Mouse (Mus musculus) G1E-ER4 (cell line): ENCODE data around the gene Cgnl1. TPM values are rescaled to one million over a fixed set of nuclear protein-coding genes. Genes with fewer than 3 reads are reported as not detected.

ENCODE experiments used
- GATA1 ChIP-seq: IDR thresholded peaks from one replicate; pipeline ENCODE4 v1.8.0; 2012; ENCODE audit warnings: low read length, inconsistent platforms
- polyA plus RNA-seq: library from polyadenylated mRNA; stranded (reverse); fragments of >175 nt; gene quantifications from 2 replicates; pipeline ENCODE4 v1.2.3, GENCODE M21; 2012

Gene Cgnl1
- 0.12 and 0.32 TPM in 2 replicates for polyA plus RNA-seq

GRCm38 (mm10) chr9:71770991-71771767 is at the start of gene Cgnl1:
Cgnl1 (minus strand) TSS chr9:71771602.
- TF ChIP-seq GATA1: no peak

GRCm38 (mm10) chr9:71818453-71818852 is 47.1 kb upstream of the Cgnl1 start:
- no peak for TF ChIP-seq GATA1

DNA sequence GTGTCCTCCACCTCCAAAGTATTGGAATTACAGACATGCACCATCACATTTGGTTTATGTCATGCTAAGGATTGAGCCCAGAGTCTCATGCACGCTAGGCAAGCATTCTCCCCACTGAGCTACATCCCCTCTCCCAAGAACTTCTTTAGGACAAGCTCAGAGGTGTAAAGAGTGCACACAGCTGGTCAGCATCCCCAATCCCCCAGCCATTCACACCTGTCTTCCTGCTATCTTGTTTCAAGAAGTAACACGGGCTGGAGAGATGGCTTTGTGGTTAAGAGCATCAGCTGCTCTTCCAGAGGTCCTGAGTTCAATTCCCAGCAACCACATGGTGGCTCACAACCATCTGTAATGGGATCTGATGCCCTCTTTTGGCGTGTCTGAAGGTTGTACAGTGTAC is 44.7 kb upstream of the Cgnl1 start:
- no peak for TF ChIP-seq GATA1

DNA sequence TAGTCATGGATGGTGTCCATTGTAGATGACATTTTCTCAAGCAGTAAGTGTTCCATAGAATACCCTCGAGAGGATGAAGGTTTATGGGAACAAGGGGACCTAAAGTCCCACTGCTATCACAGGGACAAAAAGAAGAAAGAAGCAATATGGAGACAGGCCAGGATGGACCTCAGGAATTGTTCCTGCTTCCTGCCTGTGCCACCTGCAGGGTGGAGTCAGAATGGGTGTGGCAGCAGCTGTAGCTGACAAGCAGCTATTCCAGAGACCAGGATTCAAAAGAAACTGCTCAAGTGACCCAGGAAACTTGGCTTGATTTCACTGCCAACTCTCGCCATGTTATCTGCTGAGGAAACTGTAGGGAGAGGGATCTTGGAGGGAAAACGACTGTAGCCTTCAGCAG is 42.2 kb upstream of the Cgnl1 start:
- TF ChIP-seq GATA1: no peak

DNA sequence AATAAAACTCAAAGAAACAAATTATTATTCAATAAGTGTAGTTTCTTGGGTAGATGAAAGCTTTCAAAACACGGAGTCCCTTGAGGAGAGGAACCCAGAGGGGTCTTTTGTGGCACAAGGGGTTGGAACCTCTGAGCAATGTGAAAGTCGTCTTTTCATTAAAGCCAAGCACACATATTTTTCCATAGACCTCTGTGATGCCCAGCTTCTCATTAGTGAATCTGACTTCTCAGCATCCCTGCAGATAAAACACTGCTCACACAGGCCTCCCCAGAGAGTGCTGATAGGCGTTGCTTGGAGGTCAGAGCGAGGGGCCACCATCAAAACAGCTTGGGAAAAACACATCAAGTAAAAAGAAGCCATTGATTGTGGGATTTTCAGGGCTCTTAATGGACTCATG is 41.5 kb upstream of the Cgnl1 start:
- no peak for TF ChIP-seq GATA1

GRCm38 (mm10) chr9:71812402-71812801 is 41.0 kb upstream of the Cgnl1 start:
- no peak for TF ChIP-seq GATA1

DNA sequence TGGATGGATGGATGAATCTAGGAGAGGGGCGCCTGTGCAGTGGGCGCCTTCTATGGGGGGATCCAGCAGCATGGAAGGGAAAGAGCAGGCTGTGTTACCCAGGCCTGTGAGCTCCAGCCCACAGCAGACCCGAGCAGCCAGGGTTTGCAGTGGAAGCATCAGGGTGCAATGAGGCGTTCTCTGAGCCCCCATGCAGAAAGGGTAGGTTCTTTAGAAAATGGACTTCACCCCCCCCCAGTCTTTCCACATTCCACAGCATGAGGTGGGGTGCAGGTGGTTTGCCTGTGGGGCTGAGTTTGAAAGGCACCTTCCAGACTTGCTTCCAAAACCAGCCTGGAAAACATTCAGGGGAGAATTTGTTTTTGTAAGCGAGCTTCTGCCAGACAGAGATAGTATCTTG is 40.0 kb upstream of the Cgnl1 start:
- no peak for TF ChIP-seq GATA1

GRCm38 (mm10) chr9:71810723-71811122 is 39.3 kb upstream of the Cgnl1 start:
- no peak for TF ChIP-seq GATA1

GRCm38 (mm10) chr9:71808640-71809254 is 37.3 kb upstream of the Cgnl1 start:
- TF ChIP-seq GATA1: no peak

DNA sequence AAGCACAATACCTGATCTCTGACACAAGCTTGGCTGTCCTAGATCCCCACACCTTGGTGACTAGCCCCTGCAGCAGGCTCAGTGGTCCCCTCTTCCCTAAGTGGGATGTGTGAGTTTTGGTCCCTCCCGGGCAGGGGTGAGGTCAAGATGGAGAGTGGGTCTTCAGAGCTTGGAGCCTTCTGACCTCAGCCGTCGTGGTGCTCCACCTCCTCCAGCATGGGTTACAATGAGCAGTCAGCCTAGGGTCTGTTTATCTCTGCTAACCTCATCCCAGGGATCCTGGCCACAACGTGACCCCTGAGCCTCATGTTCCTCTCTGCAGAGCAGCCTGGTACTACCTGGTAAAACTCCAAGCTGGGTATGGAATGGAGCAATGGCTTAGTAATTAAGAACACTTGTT is 36.4 kb upstream of the Cgnl1 start:
- TF ChIP-seq GATA1: no peak

- no peak for TF ChIP-seq GATA1
Observed at GRCm38 (mm10) chr9:71806422-71806805, 35.0 kb upstream of the Cgnl1 start.

DNA sequence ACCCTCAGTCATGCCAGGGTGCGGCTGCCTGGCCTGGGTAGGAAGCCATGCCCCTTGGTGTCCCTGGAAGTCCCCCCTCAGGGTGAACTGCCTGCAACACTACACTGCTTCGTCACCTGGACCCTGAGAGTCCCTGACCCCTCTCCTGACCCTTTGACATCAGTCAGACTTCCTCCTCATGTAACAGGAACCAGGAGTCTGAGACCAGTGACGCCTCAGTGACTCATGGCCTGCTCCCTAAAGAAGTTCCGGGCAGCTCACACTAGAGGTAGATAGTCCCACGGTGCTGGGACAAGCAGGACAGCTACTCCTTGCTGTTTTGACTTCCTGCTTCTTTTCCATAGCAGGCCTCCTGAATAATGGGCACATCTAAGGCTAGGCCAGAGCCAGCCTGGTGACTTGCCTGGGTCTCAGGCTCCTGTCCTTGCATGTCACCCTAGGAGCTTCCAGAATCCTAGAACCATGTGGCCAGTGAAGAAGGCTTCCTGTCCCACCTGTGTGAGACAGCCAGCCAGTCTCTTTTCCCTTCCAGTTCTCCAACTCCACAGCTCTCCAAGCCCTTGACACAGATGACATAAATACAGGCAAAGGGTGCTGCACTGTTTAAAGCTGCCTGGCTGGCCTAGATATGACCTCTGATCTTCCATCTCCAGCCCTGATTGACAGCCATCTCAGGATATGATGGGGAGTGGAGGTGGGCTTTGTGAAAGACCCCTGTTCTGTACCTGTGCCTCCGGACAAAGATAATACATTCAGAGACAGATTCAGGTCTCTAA is 34.4 kb upstream of the Cgnl1 start:
- TF ChIP-seq GATA1: no peak

DNA sequence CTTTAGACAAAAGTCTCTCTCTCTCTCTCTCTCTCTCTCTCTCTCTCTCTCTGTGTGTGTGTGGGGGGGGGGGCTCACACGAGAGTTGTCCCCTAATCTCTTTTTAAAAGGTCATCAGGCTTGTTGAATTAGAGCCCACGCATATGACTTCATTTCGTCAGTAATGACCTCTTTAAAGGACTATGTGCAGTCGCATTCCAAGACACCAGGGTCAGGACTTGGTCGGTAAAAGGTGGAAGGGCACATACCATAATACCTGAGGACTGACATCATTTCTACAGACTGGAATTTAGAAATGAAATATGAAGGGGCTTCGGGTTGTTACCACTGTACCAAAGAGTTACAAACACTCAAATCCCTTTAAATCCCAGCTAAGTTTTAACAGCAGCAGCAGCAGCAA is 32.7 kb upstream of the Cgnl1 start:
- no peak for TF ChIP-seq GATA1

DNA sequence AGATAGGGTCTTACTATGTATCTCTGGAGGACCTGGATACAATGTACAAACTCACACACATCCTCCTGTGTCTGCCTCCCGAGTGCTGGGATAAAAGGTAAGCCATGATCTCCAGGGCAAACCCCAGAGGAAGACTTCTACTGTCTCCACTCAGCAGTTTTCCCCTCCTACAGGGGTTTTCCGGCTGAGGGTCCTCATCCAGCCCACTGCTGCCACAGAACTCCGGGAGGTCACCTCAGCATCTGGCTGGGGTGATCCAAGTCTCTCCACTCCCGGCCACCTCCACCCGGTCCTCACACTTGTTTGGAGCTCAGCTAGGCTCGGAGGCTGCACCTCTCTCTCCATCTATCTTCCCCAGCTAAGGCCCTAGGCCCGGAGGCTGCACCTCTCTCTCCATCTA is 31.9 kb upstream of the Cgnl1 start:
- TF ChIP-seq GATA1: no peak

GRCm38 (mm10) chr9:71799598-71799997 is 28.2 kb upstream of the Cgnl1 start:
- no peak for TF ChIP-seq GATA1

- no peak for TF ChIP-seq GATA1
Observed at GRCm38 (mm10) chr9:71798176-71798575, 26.8 kb upstream of the Cgnl1 start.
